Mouse (Mus musculus) cortical plate, adult 2 months (tissue): Measurements from ENCODE around the gene Nrxn3.

Experiments
- CTCF ChIP-seq: fragments of 200-500 bp; IDR thresholded peaks from 2 replicates; pipeline ENCODE4 v1.5.1; 2011; ENCODE audit warnings: mild to moderate bottlenecking, control low read depth, low read length; ENCODE audit not compliant: insufficient read depth; ENCODE audit errors: extremely low read depth
- POLR2A ChIP-seq: fragments of 200-500 bp; IDR thresholded peaks from 2 replicates; pipeline ENCODE4 v1.6.1; 2011; ENCODE audit warnings: mild to moderate bottlenecking, low read length, control low read depth; ENCODE audit not compliant: insufficient read depth; ENCODE audit errors: extremely low read depth

DNA sequence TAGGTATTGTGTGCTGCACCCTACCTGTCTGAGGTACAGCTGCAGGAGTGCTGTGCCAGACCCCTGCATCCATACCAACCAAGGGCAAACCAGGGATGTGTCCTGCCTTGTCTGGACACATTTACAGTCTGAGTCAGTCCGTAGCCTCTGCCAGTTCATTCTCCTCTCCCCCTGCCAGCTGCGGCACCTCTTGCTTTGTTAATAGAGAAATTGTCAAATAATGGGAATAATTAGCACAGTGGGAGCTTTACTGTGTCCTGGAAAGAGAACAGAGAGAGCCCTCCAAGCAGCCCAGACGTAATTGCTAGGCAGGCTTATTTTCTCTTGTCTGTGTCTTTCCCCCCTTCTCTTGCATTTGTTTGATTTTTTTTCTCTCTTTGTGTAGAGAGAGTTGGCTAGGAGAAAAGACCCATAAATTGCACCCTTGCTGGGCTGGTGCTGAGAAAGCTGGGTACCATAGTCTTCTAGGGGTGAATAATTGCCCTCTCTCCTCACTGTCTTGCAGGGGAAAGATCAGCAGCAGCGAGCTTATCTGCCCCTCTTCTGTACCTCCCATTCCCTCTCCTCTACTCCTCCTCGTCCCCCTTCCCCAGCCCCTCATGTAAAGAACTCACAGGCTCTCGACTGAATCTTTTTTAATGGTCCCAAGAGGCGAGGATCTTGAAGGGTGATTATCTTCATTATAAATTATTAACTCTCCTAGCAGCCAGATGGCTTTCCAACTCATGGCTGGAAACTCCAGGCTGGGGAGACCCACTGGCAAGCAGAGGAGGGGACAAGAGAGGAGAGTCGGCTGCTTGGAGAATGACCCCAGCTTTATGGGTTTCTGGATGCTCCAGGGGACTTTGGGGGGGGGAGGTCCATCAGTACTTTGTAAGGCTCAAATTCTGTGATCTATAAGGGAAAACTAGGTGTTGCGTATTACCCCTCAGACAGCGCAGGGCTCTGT is 61.8 kb downstream of the Nrxn3 start:
- TF ChIP-seq CTCF = no peak
- no peak for TF ChIP-seq POLR2A
